Mouse (Mus musculus) frontal cortex, postnatal 25 days (tissue): ENCODE results near the gene Slc44a3.
A peak's percentile ranks its signal among the peaks of the same experiment; 100 is the strongest.
"Not testable (repeated sequence)": the region's sequence is repeated elsewhere in the genome, so short reads cannot be mapped to it uniquely, and the experiment has no call there.

Source experiments
- DNase-seq, 2 experiments: peaks; one replicate each; pipeline ENCODE4 v3.0.0; 2022; ENCODE audit warnings: low spot score in 2 of 2

The Slc44a3 gene

DNA sequence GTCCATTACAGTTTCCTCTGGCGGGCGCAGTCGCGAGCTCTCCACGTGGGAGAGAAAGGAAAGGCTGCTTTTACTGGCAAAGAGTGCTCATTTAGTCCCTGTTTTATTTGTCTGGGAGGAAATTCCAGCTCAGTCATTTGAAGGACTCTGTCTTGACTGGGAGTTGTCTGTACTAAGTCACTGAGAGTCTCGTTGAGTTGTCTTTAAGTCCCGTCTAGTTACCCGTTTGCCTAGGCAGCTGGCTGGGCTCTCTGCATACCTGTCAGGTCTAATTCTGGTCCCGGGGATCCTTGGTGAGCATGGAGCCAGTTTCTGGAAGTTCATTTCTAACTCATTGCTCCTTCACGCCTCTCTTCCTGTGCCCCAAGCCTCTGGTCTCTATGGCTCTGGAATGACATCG is 20.5 kb upstream of the Slc44a3 start:
- no peak for DNase-seq

DNA sequence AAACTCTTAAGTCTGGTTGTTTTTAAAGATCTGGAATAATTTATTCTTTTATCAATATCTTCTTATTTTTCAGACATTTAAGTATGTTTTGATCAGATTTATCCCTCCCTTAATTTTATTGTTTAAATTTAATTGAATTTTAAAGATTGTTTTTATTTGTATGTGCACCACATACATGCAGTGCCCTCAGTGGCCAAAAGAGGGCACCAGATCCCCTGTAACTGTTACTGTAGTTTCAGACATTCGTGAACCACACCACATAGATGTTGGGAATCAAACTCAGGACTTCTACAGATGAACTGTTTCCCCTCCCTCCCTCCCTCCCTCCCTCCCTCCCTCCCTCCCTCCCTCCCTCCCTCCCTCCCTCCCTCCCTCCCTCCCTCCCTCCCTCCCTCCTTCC is 18.2 kb upstream of the Slc44a3 start:
- DNase-seq: peak; percentile 14 to 36

DNA sequence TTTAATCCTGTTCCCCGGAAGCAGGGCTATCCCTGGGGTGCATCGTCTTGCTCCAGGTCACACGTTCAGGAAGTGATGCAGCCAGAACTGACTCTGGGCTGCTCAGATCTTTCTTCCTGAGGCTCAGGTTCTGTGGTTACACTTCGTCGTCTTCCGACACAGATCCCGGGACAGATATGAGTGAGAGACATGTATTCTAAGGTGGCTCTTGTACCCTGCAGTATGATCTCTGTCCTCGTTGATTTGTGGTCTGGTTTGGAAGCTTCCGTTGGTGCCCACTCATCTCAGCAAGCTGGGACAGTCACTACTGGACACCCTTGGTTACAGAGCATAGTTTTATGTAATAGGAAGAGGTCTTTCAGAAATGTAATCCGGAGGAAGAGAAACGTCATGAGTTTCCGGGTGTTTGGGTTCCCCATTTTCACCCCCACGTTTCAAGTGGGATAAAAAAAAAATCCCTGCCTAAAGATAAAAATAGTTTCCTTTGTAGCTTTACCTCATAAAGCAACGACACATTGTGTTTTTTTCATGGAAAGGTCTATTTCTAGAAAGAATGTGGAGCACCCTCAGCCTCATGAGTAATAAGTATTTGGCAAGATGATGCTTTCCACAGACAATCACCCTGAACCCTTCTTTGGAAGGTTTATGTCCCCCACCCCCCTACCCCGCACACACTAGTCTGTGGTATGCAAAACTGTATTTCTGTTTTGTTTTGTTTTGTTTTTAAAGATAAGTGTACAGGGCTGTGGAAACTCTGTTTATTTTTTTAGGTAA is 15.8 kb upstream of the Slc44a3 start:
- no peak for DNase-seq

DNA sequence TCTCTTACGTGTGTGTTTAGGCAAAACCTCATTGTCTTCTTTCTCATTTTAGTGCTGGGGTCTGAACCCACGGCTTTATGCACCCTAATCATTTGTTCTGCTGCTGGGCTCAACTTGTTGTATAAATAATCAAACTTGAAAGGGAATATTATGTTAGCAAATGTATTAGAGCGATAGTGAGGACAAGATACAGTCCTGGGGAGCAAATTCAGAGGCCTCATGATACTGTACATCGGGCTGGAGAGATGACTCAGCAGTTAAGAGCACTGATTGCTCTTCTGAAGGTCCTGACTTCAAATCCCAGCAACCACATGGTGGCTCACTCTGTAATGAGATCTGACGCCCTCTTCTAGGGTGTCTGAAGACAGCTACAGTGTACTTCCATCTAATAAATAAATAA is 8.4 kb upstream of the Slc44a3 start:
- no peak for DNase-seq

DNA sequence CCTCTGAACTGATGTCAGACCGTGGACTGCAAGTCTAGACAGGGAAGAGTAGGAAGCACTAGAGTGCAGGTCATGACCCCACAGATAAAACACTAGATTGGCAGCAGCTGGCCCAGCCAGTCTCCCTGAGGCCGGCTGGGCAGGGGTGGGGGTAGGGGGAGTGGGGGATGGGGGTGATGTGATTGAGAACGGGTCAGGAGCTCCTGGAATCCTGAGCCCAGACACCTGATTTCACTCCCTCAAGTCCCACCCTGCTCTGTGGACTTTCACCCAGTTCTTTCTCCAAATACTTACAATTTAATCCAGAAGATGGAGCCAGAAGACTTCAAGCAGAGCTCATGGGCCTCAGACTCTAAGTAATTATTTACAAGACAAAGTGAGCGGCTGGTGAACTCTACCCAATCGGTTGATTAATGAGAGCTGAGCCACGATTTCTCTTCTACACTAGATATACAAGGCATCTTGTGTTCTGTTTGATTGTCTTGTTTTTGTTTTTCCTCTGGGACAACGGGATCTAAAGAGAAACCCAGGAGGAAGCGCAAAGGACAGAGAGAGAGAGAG is 7.7 kb upstream of the Slc44a3 start:
- no peak for DNase-seq

DNA sequence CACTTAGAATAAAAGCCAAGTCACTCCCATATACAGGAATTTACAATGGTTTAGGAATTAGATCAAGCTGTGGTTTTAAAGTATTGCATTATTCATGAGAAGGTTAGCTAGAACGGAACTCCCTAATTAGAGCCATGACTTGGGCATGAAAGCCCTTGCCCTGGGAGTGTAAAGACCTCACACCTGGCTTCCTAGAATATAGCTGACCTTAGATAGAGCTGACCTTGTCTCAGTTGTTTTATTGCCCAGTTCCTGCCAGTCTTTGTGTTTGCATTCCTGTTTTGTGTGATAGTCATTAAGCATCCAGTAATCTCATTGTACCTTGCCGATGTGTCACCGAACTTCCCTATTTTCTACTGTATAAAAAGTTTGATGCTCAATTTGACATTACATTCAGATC is 6.6 kb upstream of the Slc44a3 start:
- not testable (repeated sequence) for DNase-seq

DNA sequence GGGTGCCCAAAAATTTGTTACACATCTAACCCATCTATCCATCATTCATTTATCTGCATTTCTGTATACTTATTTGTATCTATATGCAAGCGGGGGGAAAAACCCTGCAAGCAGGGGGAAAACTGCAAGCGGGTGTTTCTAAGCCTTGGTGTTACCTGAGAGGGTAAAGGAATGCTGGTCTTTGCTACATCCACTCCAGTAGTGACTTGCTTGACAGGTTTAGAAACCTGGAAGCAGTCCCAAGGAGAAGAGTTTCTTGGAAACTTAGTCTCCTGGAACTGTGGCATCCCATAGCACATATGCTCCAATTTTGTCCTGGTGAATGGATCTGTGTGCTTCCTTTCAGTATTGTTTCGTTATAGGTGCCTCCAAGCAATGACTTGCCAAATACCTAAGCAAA is 5.8 kb upstream of the Slc44a3 start:
- no peak for DNase-seq

DNA sequence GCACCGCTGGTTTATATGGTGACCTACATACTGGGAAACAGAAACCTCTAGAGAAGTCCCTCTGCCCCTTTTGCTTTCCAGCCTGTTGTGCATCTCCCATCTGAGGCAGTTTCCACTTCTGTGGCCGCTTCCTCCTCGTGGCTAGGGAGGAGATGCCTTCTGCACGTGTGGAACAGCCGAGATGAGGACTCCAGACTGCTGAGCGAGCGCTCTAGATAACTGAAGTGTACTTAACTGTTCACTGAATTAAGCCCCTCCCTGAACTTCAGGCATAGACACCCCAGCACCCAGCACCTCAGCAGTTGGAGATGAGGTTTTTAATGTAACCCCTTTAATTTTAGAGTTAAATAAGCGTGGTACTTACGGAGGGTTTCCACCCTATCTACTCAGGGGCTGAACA is 4.6 kb upstream of the Slc44a3 start:
- DNase-seq: no peak

DNA sequence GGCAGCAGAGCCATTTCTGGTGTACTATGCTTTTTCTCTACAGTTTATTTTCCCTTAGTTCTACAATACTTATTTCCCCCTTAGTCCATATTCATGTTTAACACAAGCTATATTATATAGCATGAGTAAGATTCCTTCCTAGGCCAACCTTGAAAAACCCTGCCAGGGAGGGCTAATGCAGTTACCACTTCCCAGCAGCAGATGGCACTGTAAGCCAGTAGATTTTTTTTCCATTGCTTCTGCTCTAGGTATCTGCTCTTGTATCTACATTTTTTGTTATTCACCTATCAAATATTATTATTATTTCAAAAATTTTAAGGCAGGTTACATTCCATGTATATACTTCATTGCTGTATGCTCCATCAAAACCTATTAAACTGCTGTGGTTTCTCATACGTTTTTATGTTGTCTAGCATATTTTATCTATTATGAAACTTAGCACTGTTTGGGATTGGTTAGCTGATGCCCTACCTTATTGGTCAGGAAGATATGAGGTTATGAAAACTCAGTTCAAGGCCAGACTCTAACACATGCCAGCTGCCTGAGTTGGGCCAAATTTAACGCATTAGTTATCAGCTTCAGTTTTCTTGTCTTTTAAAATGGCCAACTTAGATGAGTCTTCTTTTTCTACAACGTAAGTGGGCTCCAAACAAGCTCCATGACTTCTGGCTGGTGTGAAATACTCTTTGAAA is 3.8 kb upstream of the Slc44a3 start:
- DNase-seq: peak; percentile 16 to 42

DNA sequence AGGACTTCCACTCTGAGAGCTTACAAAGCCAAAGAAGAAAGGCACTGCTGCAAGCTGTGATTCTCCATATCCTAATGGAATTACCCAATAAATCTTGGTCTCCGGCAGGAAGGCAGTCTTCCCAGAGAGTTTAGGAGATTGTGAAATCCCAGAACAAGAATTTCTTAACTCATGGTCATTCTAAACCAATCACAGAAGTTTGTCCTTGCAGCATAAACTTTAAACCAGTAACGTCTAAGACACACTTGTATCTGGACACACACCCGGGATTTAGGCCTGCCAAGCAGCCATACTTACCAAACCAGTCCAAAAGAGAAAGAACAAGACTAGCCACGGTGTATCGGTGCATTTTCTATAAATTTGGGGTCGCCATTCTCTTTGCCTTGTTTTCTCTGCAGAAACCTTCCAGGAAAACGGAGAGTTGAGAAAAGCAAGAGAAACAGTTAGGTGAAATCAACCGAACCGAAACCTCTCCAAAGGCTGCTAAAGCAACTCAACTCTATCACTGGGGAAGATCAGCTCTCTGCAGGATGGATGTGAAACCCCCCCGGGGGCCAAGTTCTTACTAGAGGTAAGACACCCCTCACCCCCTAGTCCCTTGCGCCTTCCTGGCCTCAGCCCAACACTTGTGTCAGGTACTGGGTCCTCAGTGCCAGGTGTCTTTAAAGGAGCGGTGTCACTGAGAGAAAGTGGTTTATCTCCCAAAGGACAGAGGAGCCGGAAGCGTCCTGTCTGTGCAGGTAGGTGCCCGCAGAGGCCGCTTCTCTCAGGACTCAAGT is 645 bp downstream of the Slc44a3 start:
- DNase-seq: no peak

DNA sequence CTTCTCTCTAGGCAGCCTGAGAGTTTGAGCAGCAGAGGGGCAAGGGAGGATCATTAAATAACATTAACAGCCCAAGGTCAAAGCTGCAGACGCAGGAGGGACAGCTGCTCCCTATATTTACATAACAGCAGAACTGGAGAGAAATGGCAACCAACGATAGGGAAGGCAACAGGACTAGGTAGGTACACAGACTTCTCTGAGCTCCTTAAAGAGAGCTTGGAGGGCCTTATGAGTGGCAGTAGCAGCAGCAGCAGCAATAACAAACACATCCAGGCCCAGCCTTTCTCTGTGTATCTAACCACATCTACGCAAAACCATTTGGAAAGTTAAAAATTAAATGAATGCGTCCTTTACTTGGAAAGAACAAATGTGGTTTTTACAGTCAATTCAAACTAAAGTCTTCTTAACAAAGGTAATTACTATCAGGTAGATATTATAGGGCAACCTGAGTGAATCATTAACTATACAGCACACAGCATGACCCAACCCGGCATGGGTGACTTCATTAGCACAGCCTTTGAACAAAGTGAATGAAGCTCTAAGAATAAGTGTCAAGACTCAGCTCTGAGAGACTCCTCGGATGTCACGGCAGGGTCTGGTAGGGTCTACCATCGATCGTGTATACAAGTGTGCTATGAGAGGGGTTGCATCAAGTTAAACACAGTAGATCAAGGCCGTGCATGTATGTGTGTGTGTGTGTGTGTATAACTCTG is 1.5 kb downstream of the Slc44a3 start:
- no peak for DNase-seq

DNA sequence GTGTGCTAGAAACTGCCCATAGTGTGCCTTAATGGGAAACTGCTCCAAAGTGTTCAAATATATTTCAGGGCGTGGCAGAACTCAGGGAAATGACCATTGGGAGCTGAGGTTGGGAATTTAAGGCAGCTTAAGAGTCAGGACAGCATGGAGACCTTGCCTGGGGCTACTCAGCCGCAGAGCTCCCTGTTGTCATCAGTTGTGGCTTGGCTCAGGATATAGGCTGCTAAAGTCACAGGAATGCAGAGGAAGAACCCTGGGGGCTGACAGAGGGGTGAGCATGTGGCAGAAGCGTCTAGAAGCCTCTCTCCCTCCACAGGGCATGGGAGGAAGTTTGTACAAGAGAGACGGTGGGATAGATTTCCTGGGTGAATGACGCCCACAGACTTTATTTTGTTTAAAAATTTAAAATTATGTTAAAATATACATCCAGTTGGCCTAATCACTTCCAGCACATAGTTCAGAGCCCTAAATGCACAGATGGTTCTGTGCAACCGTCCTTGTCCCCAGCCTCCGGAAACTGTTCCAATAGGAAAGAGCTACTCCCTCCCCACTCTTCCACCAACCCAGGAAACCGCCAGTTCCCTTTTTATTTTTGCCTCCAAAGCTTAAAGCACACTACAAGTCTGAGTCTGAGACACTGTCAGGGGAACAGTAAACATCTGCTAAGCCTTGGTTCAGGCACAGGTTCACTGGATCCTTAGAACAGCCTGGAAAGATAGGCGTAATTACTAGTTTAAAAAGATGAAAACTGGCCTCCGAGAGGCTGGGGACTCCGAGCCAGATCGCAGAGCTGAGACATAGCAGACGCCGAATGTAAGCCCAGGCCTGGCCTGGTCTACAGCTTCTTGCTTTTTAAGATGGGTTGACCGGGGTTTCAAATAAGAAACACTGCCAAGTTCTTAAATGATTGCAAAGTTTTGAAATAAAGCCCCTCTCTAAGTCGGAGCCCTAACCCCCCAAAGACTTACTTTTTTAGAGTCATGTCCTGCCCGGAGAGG is 5.8 kb downstream of the Slc44a3 start:
- no peak for DNase-seq

DNA sequence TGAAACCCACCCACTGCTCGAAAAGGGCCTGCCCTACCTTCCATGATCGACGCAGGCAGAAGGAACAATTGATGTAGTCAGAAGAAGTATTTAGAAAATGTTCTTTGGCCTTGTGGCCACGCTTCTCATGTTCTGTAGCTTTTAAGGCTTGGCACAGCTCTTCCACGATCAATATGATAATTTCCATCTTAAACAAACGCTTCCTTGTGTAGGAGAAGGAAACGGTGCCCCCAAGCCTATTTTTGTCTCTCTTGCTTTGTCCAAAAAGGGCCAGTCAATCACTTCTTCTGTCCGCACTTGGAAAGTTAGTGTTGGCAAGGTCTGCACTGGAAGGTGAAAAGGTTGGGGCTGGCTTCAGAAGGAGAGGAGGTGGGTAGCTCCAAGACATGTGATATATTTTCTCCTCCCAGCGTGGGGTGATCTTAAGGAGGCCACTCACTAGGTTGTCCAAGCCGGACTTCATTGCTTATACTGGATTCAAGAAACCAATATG is 10.5 kb downstream of the Slc44a3 start:
- DNase-seq: no peak

DNA sequence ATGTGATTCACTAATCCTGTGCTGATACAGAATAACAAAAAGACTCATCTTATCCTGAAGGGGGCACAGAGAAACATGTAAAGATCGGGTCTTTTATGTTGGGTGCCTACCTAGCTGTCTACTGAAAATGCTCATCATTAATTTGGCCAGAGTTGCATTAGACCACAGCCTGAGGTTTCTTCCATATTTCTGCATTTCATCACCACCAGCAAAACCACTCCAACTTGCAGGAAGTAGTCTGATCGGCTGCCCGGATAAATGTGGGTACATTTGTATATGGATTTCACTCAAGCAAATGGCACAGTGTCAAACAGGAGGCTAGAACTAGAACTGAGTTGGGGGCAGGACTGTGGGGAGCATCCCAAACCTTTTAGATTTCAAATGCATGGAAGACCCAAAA is 11.1 kb downstream of the Slc44a3 start:
- DNase-seq: no peak

DNA sequence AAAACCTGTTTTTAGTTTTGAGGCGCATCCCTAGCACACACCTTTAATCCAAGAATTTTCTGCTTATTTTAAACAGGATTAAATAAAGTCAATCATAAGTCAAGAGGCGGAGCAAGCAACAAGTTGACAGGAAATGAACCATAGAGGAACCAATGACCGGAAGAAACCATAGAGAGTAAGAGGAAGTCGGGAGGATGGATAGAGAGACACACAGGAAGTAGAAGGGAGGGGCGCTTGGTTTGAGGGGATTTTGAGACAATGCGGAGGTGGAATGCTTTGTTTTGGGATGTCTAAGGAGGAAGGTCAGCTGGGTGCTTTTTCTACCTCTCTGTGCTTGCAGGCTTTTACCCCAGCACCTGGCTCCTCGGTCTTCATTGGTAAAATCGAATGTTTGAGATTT is 15.2 kb downstream of the Slc44a3 start:
- no peak for DNase-seq

DNA sequence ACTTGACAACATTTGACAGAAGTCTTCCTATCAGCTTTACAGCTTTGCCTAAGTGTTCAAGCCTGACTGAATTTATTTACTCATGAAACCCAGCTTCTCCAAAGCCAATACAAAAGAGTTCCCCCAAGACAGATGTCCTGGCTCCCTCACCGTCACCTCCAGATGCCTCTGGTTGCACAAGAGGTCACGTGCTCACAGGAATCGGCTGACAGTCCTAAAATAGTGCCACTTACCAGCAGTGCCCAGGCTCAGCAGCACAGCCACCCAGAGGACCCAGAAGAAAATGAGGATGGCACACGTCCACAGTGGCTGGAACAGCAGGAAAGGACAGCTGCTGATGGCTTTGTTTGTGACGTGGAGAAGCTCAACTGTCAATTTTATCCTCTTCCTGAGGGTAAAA is 23.1 kb downstream of the Slc44a3 start:
- DNase-seq: no peak

DNA sequence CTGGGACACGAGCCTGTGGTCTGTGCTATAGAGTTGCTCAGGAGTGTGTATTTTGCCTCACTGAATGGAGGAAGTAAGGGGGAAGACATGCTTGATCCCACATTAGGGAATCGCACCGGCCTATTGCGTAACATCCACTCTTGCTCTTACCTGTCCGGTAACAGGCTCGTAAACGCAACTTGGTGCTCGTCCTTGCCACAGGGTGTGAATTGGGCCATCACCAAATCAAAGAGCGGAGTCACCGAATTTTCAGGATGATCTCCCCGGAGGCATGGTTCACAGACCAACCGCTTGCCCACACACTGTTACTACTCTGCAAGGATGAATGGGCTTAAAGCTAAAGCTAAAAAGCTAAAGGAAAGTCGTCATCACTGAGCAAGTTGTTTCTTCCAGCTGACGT is 24.5 kb downstream of the Slc44a3 start:
- DNase-seq: no peak

DNA sequence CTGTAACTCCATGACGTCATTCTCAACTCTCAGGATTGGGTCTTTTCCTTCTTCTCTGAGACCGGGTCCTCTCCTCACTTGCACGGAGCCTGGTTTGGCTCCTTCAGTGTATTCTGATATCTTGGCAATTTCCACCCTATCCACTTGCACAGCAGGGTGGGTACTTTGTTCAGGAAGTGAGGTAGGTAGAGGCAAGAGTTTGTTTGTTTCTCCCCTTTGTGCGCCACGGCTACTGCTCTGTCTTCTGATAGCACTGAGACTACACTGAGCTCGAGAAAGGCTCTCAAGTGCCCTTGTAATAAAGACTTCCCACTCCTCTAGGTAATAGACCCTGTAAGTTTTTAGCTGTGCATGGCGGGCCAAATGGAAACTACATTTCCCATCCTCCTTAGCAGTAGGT is 25.4 kb downstream of the Slc44a3 start:
- no peak for DNase-seq

DNA sequence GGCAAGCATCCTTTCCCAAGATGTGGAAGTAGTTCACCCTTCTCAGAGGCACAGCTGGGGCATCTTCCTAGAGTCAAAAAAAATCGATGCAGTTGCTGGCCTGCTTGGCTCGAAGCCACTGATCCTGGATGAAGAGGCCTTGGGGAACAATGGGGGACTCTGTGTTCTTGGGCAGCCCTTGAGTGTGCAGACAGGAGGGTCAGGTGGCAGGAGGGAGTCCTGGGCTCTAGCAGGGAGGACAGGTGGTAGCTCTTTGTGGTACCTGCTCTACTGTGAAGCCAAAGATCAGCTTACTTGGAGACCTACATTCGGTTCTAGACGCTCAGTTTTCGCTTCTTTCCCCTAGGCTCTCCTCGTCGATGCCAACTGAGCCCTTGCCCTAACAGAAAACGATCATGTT is 26.0 kb downstream of the Slc44a3 start:
- no peak for DNase-seq

DNA sequence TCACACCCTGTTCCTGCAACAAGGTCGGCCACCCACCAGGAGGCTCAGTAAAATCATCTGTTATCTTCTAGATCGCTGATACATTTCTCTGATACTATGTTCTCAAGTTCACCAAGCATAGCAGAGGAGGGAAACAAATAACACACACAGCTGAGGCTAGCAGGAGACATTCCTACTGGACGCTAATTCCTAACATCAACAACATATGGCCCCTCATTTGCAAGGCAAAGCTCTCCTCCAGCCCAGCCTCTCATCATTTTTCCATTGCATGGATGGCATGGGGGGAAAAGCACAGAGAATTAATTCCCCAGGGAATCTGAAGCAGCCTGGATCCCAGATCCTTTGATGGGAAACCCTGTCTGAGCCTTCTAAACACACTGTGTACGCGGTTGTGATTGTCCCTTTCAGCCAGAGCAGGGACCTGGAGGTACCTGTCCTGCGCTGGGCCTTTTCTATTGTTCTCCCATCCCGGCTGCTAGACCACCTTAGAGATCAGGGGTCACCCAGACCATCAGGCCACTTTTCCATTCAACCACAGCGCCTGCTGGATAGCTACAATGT is 27.2 kb downstream of the Slc44a3 start:
- DNase-seq: no peak
